Mouse (Mus musculus) limb, embryonic 13.5 days (tissue): ENCODE measurements at regions not wholly inside any gene's neighbourhood (a gene's known extent, or its start where the extent isn't known, plus 50 kb on each side); places are given as distances from the start of the nearest gene placed in this dataset.

Experiments used
- ATAC-seq: fragments of 200-750 bp; cut with Nextera tagmentation; 2 replicates; pipeline ENCODE4 v1.8.0; 2017; ENCODE audit warnings: low read depth, moderate number of reproducible peaks, moderate TSS enrichment; ENCODE audit not compliant: low FRiP score
- H3K27ac ChIP-seq: fragments of 300-500 bp; sonication (generic); 2 replicates; pipeline ENCODE4 v1.5.1; 2015; ENCODE audit warnings: inconsistent platforms, mild to moderate bottlenecking, moderate library complexity
- H3K27me3 ChIP-seq: fragments of 300-500 bp; sonication (generic); 2 replicates; pipeline ENCODE4 v1.6.1; 2015; ENCODE audit warnings: mild to moderate bottlenecking, inconsistent platforms
- H3K36me3 ChIP-seq: fragments of 300-500 bp; sonication (generic); 2 replicates; pipeline ENCODE4 v1.6.1; 2015; ENCODE audit warnings: inconsistent platforms, mild to moderate bottlenecking, moderate library complexity
- H3K4me1 ChIP-seq: fragments of 300-500 bp; sonication (generic); 2 replicates; pipeline ENCODE4 v1.6.1; 2015; ENCODE audit warnings: inconsistent platforms
- H3K4me2 ChIP-seq: fragments of 300-500 bp; sonication (generic); replicated peaks from 2 replicates; pipeline ENCODE4 v1.6.1; 2015; ENCODE audit warnings: inconsistent platforms, mild to moderate bottlenecking, moderate library complexity
- H3K4me3 ChIP-seq: fragments of 300-500 bp; sonication (generic); 2 replicates; pipeline ENCODE4 v1.5.1; 2015; ENCODE audit warnings: moderate library complexity, mild to moderate bottlenecking, inconsistent platforms
- H3K9ac ChIP-seq: fragments of 300-500 bp; sonication (generic); 2 replicates; pipeline ENCODE4 v1.6.1; 2015; ENCODE audit warnings: mild to moderate bottlenecking, inconsistent platforms
- H3K9me3 ChIP-seq: fragments of 300-500 bp; sonication (generic); 2 replicates; pipeline ENCODE4 v1.6.1; 2016; ENCODE audit warnings: inconsistent platforms
- WGBS: fragments of 180-500 bp; shearing (Covaris S2); methylation state at CpG from one replicate; pipeline ENCODE4 v1.1.7; 2015; 5-methylcytosine and 5-hydroxymethylcytosine counted together

DNA sequence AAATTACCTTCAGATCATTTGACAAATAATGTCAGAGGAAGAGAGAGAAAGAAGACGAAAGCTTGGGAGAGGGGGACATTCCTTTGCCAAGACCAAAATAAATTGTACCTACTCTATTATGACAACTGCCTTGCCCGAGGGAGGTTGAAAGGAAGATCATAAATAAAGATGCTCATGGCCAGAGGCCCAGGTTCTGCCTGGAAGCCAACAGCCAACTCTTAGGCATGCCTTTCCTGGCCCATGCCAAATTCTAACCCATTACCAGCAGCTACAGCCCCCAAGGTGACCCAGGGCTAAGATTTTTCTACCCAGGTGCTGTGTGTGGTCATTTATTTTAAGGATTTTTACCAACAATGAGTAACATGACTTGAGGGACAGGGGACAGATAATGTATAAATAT is 54.9 kb downstream of the Cbln1 start:
- no peak for ATAC-seq

DNA sequence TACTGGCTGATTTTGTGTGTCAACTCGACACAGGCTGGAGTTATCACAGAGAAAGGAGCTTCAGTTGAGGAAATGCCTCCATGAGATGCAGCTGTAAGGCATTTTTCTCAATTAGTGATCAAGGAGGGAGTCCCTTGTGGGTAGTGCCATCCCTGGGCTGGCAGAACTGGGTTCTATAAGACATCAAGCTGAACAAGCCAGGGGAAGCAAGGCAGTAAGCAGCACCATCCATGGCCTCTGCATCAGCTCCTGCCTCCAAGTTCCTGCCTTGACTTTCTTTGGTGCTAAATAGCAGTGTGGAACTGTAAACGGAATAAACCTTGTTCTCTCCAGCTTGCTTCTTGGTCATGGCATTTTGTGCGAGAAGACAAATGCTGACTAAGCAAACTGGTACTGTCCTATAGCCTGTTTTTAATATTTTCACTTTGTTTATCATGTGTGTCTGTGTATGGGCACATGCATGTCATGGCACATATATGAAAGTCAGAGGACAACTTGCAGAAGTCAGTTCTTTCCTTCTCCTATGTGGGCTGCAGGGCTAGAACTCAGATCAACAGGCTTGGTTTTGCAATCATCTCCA is 57.3 kb downstream of the Cbln1 start:
- no peak for ATAC-seq
- Histone ChIP-seq H3K27ac (no peak overlapping the region), H3K27me3 (no peaks in the 10 kb centered on the region), H3K36me3 (no peaks in the 10 kb centered on the region), H3K9me3 (no peaks in the 10 kb centered on the region), H3K4me1 (no peaks in the 10 kb centered on the region), H3K9ac (no peak overlapping the region), H3K4me2 (no peak overlapping the region), H3K4me3 (no peak overlapping the region)
- 82% methylated on average over 3 of the region's 3 CpGs for WGBS

More for the DNA sequence above, 54.9 kb downstream of the Cbln1 start:
- H3K9ac ChIP-seq: no peak overlapping the region
- H3K27ac ChIP-seq: no peak overlapping the region
- H3K4me1 ChIP-seq: peaks cover 9% of the 10 kb centered on the region; the same call in 1 of the 2 replicates
- H3K27me3 ChIP-seq: peaks cover 2% of the 10 kb centered on the region; the same call in 1 of the 2 replicates
- no peaks in the 10 kb centered on the region for H3K9me3 ChIP-seq
- no peak overlapping the region for H3K4me2 ChIP-seq
- WGBS: 66% methylated on average over 2 of the region's 2 CpGs
- H3K36me3 ChIP-seq: no peaks in the 10 kb centered on the region
- H3K4me3 ChIP-seq: no peak overlapping the region

DNA sequence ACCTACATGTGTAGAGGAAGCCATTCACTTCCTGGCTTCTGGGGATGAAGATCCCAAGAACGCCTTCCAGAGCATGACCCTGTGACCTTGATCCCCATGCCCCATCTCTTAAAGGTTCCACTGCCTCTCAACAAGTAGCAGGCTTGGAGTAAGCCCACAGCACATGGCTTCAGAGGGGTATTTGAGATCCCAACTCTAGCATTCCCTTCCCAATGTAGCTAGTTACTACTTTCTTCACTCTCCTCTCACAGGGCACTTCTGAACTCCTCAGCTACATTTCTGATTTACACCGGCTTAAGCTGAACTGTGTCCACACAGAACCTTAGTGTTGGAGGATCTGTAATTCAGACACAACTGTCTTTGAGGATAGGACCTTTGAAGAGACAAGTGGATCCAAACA is 83.4 kb downstream of the Cbln1 start:
- Histone ChIP-seq H3K27ac (no peak overlapping the region), H3K36me3 (no peaks in the 10 kb centered on the region), H3K4me2 (no peak overlapping the region), H3K27me3 (peaks cover 8% of the 10 kb centered on the region), H3K4me3 (no peak overlapping the region), H3K4me1 (no peaks in the 10 kb centered on the region), H3K9me3 (peaks cover 5% of the 10 kb centered on the region; the same call in 1 of the 2 replicates), H3K9ac (no peak overlapping the region)
- ATAC-seq: no peak
- 73% methylated on average over 2 of the region's 2 CpGs for whole genome bisulfite sequencing

DNA sequence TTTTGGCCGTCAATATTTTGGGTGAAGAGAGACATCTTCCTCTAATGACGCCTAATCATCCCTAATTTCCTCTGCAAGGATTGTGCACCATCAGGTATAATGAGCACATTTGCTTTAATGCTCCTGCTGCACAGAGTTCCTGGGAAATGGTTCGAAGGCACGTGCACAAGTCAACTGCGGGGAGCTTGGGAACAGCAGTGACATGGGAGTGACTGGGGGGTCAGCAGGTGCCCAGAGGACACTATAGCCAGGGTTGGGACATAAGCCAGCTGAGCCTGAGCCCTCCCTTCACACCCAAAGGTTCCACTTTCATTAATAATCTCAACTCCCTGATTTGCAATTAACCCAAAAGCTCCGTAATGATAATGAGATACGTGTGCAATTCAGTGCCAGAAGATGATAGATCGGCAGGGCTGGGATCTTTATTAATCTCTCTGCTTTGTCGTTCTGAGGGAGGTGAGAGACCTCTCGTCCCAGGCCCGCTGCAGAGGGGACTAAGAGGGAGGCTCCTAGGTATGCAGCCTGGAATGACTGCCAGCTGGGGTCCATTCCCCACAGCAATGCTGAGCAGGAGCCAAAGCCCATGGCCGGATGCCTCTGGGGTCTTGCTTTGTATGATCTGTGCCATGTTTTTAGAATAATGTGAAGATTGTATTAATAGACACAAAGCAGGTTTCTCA is 88.7 kb downstream of the Cbln1 start:
- H3K27me3 ChIP-seq: peaks cover 44% of the 10 kb centered on the region
- H3K9me3 ChIP-seq: peaks cover 5% of the 10 kb centered on the region; the same call in 1 of the 2 replicates
- 59% methylated on average over 12 of the region's 12 CpGs for WGBS
- H3K9ac ChIP-seq: no peak overlapping the region
- H3K36me3 ChIP-seq: no peaks in the 10 kb centered on the region
- H3K27ac ChIP-seq: no peak overlapping the region
- H3K4me3 ChIP-seq: no peak overlapping the region
- ATAC-seq: no peak
- no peak overlapping the region for H3K4me2 ChIP-seq
- H3K4me1 ChIP-seq: no peaks in the 10 kb centered on the region

DNA sequence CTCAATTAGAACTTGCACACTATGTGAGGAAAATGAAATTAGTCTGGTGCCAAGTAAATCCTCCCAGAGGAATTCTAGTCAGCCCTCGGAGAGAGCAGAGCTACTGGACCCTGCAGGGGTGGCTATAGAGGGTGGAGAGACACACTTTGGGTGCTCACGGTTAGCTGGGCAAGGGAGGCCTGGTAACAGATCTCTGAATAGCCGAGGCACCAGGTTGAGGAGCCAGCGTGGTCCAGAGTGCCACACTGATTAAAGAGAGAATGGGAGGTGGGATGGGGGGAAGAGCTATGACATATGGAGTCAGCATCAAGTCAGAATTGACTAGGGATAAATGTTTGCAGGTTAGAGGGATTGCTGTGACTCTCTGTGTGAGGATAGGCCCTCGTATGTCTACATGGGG is 90.1 kb downstream of the Cbln1 start:
- Histone ChIP-seq H3K4me2 (no peak overlapping the region), H3K4me1 (no peaks in the 10 kb centered on the region), H3K9ac (no peak overlapping the region), H3K4me3 (no peak overlapping the region), H3K27ac (no peak overlapping the region), H3K9me3 (no peaks in the 10 kb centered on the region), H3K36me3 (no peaks in the 10 kb centered on the region), H3K27me3 (peaks cover 56% of the 10 kb centered on the region)
- no peak for ATAC-seq
- WGBS: 80% methylated on average over 5 of the region's 5 CpGs

DNA sequence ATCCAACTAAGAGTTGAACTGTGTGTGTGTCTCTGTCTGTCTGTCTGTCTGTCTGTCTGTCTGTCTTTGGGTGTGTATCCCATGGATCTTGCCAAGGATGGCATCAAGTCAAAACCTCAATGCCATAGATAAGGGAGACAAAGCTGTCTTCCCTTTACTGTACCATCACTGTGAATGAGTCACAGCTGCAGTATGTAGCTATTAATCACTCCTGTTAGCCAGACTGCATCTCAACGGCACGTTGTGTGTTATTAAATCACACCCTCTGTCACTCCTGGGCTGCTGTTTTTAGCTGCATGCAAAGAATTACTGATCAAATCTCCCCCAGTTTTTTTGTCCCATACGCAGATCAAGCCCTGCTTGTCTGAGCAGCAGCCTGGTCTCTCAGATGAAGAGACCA is 91.6 kb downstream of the Cbln1 start:
- Histone ChIP-seq H3K4me3 (no peak overlapping the region), H3K4me1 (peaks cover 4% of the 10 kb centered on the region), H3K27me3 (peaks cover 64% of the 10 kb centered on the region), H3K36me3 (no peaks in the 10 kb centered on the region), H3K27ac (no peak overlapping the region), H3K9ac (no peak overlapping the region), H3K4me2 (no peak overlapping the region), H3K9me3 (no peaks in the 10 kb centered on the region)
- 42% methylated on average over 3 of the region's 3 CpGs for WGBS
- no peak for ATAC-seq

DNA sequence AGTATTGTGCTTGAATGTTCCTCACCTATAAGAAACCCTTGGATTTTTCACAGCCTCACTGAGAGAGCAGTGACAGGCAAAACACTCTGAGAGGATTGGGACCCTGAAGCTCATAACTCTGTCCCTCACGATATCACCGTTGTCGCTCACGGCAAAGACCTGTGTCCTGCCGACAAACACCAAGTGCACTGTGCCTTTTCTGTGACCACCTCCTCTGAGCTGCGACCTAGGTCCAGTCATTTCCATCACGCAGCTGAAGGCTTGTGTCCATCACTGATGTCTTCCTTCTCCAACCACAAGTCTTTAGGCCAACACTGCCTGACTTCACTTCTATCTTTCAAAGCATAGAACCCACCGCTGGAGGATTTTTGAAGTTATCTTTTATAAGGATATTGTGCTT is 93.1 kb downstream of the Cbln1 start:
- Histone ChIP-seq H3K27me3 (peaks cover 74% of the 10 kb centered on the region), H3K36me3 (no peaks in the 10 kb centered on the region), H3K9ac (no peak overlapping the region), H3K4me3 (no peak overlapping the region), H3K27ac (no peak overlapping the region), H3K4me1 (peaks cover 19% of the 10 kb centered on the region), H3K9me3 (no peaks in the 10 kb centered on the region), H3K4me2 (no peak overlapping the region)
- no peak for ATAC-seq
- 89% methylated on average over 8 of the region's 8 CpGs for WGBS

DNA sequence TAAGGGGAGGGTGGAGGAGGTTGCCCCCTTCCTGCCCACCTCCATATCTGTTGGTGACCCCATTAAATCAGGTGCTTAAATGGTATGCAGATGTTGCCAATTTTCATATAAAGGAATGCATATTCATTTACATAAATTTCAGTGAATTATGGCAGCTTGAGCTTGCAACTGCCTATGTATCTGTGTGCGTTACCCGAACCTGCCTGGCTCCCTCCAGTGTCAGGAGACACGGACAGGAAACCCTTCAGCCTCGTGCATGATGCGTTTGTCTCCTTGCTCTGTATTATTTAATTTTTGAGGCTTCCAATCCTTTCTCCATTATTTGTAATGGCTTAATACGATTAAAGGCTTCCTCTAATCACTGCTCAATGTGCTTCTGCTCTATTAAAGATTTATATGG is 98.4 kb downstream of the Cbln1 start:
- no peak for ATAC-seq
- Histone ChIP-seq H3K9ac (no peak overlapping the region), H3K9me3 (no peaks in the 10 kb centered on the region), H3K4me1 (peaks cover 39% of the 10 kb centered on the region), H3K4me3 (no peak overlapping the region), H3K36me3 (no peaks in the 10 kb centered on the region), H3K27me3 (peaks cover 36% of the 10 kb centered on the region), H3K27ac (peak overlapping the region; percentile 17; the same call in 1 of the 2 replicates), H3K4me2 (peak overlapping the region; percentile 45)
- WGBS: 8% methylated on average over 6 of the region's 6 CpGs

DNA sequence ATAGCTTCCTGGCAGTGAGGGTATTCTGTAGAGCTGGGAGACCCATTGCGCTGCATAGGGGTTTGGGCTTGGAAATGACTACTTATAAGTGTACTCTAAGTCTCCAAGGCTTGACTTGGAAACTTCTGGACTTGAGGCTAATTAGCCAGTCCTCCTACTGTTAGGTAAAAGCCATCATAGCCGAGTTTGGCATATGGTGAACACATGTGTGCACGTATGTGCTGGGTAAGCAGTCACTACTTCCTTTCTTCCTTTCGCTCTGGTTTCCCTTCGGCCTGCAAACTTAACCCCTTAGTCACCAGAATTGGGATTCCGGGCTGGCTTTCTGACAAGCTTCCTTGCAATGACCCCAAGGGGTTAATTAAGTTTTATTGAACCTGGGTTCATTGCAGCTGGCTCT is 98.9 kb downstream of the Cbln1 start:
- peak; percentile 80 for ATAC-seq
- Histone ChIP-seq H3K4me3 (no peak overlapping the region), H3K4me2 (peak overlapping the region; percentile 45)

DNA sequence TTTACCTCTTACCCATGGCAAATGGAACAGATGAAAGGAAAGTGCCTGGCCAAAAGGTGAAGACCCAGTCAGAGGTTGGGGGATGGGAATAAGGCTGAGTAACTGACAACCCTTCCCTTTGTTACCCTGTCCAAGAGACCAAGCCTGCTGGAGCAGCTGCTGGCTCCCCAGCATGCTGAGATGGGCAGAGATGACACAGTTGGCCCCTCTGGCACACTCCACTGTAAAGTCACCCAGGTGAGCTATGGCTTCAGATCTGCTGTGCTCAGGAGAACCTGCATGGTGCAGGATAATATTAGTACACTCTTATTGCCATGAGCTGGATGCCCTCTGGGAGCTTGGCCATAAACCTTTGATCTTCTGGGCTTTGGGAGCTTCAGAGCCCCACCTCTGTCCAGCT is 100.3 kb downstream of the Cbln1 start:
- Histone ChIP-seq H3K27me3 (peaks cover 24% of the 10 kb centered on the region), H3K36me3 (no peaks in the 10 kb centered on the region), H3K27ac (no peak overlapping the region), H3K9ac (no peak overlapping the region), H3K4me2 (no peak overlapping the region), H3K9me3 (no peaks in the 10 kb centered on the region), H3K4me1 (peaks cover 39% of the 10 kb centered on the region), H3K4me3 (no peak overlapping the region)
- no peak for ATAC-seq

More for the DNA sequence above, 98.9 kb downstream of the Cbln1 start:
- no peaks in the 10 kb centered on the region for H3K36me3 ChIP-seq
- H3K9ac ChIP-seq: no peak overlapping the region
- WGBS: 4% methylated on average over 6 of the region's 6 CpGs
- H3K27ac ChIP-seq: peak overlapping the region; percentile 17; the same call in 1 of the 2 replicates
- peaks cover 35% of the 10 kb centered on the region for H3K27me3 ChIP-seq
- peaks cover 39% of the 10 kb centered on the region for H3K4me1 ChIP-seq
- no peaks in the 10 kb centered on the region for H3K9me3 ChIP-seq

DNA sequence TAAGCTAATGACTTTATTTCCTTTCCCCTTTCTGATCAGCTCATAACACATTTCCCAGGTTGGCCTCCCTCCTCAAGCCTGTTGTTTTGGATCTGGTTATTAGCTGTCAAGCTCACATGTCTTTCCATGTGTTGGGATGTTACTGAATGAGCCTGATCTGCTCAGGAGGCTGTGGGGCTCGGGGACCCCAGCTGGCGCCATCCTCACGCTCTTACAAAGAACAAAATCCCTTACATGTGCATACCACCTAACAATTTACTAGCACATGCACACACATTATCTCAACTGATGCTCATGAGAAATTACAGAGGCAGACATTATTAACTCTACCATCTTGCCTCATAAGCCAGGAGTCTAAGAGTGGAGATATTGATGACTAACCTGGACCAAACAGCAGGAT is 102.2 kb downstream of the Cbln1 start:
- 76% methylated on average over 3 of the region's 3 CpGs for WGBS
- H3K4me1 ChIP-seq: peaks cover 29% of the 10 kb centered on the region
- no peaks in the 10 kb centered on the region for H3K36me3 ChIP-seq
- ATAC-seq: no peak
- H3K27ac ChIP-seq: no peak overlapping the region
- no peak overlapping the region for H3K4me3 ChIP-seq
- H3K9ac ChIP-seq: no peak overlapping the region
- H3K27me3 ChIP-seq: peaks cover 8% of the 10 kb centered on the region
- H3K9me3 ChIP-seq: no peaks in the 10 kb centered on the region
- H3K4me2 ChIP-seq: no peak overlapping the region

DNA sequence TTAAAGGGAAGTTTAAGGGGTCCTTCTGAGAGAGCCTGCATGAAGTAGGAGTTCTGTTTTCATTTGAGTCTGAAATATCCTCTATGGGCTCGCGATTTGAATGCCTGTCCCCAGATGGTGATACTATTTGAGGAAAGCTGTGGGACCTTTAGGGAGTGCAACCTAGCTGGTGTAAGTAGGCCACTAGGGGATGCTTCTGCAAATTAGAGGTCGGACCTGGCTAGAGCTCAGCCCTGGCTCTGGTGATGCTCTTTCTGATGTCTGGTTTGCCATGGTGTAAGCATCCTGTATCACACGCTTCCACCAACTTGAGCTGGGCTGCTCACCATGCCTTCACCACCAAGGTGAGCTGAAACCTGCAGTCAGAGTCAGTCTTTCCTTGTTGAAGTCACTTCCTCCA is 121.9 kb downstream of the Cbln1 start:
- no peak for ATAC-seq
- Histone ChIP-seq H3K4me1 (no peaks in the 10 kb centered on the region), H3K9me3 (no peaks in the 10 kb centered on the region), H3K36me3 (no peaks in the 10 kb centered on the region), H3K27me3 (no peaks in the 10 kb centered on the region), H3K27ac (no peak overlapping the region), H3K4me3 (no peak overlapping the region), H3K4me2 (no peak overlapping the region), H3K9ac (no peak overlapping the region)
- 86% methylated on average over 4 of the region's 4 CpGs for WGBS

DNA sequence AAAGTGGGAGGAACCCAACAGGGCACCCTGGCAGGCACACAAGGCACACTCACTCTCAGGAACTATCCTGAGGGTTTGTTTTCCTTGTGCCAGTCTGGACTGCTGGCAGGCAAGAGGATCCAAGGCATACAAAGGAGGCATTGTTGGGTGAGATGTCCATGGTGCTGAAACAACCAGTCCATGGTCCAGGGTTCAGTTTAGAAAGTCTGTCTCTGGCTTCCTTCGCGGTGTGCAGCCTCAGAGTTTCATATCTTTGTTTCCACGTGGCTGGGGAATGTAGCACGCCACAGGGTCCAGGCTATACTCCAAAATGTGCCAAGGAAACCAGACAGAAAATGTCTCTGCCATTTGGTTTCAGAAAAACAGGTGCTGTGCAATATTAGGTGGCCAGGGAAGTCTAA is 122.6 kb downstream of the Cbln1 start:
- no peak overlapping the region for H3K27ac ChIP-seq
- H3K36me3 ChIP-seq: no peaks in the 10 kb centered on the region
- 48% methylated on average over 4 of the region's 4 CpGs for WGBS
- H3K4me3 ChIP-seq: no peak overlapping the region
- H3K27me3 ChIP-seq: no peaks in the 10 kb centered on the region
- no peak overlapping the region for H3K4me2 ChIP-seq
- H3K9ac ChIP-seq: no peak overlapping the region
- H3K4me1 ChIP-seq: no peaks in the 10 kb centered on the region
- ATAC-seq: peak; percentile 44; the same call in 1 of the 2 replicates
- H3K9me3 ChIP-seq: no peaks in the 10 kb centered on the region
